Mouse (Mus musculus): ENCODE data around the gene Cdkn1a.

Cdkn1a gene

DNA sequence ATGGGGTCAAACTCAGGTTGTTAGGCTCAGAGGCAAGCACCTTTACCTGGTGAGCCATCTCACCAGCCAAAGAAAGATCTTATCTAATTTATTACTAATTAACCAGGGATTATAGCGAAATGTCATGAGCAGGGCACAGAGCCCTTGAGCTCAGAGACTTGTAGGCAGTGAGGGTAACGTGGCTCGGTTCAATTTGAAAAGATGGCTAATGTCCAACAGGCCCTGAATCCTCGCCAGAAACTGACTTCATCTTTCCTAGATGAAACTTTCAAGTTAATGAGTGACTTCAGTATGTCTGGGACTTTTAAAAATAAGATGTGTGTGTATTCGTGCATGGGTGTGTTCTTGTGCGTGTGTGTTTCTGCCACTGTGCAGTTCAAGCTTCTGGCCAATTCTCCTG, 32.0 kb downstream of the Cdkn1a start:
- peak; percentile 91 for DNase-seq

DNA sequence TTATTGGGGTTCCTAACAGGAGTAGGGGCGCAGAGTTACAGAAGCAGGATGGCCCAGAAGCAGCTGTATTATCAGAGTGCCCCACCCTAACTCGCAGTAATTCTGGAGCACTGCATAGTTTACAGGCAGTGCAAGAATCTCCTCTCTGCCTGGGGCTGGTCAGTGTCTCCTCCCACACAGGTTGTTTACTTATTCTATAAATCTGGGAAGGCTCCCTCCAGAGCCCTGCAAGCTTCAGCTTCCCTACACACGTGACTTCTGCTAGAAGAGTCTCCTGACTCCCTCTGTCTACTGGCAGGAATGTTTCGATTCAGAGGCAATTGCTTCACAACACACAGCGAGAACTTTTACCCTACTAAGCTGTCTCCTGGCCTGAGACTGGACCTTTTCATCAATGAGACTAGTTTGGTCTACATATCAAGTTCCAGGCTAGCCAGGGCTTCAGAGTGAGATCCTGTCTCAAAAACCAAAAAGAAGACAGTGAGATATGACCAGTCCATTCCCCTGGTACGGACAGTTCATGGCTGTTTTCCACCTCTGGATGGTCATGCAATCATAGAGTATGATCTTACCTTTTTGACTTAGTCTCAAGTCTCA, 32.9 kb downstream of the Cdkn1a start:
- DNase-seq, result peak; percentile 40

DNA sequence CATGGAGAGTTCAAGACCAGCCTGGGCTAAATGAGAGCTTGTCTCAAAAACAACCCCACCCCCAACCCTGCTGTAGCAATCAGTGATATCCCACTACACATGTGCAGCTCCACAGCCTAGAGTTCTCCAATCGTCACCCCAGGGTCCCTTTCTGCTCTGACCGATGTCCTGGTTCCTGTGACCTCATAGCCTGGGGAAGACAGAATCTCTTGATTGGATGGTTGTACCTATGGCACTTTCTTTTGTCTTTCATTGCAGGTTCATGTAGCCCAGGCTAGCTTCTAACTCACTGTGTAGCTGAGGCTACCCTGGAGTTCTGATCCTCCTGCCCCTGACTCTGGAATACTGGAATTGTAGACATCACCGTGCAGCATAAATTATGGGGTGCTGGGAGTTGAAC, 35.8 kb downstream of the Cdkn1a start:
- no peak for DNase-seq

DNA sequence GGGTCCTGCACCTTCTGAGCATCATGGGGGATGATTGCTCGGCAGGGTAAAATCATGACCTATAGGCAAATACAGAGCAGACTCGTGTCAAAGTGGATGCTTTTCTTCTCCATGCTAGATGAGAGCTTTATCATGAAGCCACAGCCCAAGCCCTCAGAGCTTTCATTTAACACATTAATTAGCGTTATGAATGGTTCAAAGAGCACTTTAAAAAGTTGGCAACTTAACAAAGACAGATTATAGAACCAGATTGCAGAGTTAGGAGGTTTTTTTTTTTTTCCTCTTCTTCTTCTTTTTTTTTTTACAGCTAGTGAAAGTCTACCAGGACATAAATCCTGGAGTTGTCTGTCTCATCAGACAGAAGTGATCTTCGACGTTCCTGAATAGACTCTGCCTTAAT, 38.6 kb downstream of the Cdkn1a start:
- DNase-seq, result no peak

DNA sequence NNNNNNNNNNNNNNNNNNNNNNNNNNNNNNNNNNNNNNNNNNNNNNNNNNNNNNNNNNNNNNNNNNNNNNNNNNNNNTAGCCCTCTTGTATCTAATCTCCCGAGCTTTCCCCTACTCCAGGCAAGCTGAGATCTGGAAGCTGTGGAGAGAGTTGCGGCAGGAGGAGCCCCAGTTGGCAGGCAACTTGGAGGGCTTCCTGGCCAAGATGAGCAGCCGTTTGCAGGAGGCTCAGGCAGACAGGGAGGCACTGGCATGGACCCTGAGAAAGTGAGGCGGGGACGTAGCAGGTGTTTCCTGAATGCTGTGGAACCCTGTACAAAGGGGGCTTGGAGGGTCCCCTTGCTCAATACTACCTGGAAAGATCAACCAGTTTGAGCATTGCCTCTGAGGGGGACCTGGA, 44.3 kb downstream of the Cdkn1a start:
- DNase-seq, result no peak

DNA sequence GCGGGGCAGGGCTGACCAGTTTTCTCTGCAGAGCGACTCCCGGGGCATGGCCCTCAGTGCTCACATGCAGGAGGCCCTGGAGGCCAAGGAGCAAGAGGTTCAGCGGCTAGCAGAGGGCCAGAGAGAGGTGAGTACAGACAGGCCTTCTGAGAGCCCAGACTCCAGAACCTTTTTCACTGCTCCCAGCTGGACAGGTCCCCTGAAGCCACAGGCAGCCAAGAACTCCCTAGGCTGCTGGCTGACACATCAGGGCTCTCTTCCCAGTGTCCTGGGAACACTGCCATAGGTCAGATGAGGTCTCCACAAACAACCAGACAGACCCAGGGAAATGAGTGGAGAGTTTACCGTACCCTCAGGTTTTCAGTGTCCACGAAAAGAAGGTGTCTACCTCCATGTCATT, 45.5 kb downstream of the Cdkn1a start:
- peak; percentile 75 for DNase-seq

DNA sequence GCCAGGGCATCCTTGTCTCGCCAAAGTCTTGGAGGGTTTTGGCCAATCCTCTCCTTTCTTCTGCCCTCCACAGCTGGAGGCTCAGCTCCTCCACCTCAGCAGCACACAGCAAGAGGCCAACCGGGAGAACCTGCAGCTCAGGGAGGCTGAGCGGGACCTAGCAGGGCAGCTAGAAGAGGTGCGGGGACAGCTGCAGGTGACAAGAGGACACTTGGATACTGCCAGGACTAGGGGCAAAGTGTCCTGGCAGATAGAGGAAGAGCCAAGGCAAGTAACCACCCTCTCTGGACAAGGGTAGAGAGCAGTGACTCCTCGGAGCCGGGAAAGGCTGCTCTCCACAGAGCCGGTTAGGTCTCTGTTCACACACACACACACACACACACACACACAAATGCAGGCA, 47.1 kb downstream of the Cdkn1a start:
- DNase-seq, result no peak

DNA sequence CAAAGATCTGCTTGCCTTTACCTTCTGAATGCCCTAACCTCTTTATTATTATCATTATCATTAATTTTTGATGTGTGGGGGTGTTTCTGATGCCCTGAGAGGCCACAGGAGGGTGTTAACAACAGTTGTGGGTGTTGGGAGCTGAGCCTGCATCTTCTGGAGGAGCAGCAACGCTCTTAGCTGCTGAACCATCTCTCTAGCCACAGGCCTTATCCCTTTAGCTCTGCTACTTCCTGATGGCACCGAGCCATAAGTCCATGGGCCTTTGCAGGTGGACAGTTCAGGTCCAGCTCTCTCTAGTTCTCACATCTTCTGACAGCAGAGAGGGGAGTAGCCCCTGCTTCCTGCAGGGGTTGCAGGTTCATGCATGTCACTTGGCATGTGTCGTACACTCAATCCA, 50.8 kb downstream of the Cdkn1a start:
- no peak for DNase-seq

DNA sequence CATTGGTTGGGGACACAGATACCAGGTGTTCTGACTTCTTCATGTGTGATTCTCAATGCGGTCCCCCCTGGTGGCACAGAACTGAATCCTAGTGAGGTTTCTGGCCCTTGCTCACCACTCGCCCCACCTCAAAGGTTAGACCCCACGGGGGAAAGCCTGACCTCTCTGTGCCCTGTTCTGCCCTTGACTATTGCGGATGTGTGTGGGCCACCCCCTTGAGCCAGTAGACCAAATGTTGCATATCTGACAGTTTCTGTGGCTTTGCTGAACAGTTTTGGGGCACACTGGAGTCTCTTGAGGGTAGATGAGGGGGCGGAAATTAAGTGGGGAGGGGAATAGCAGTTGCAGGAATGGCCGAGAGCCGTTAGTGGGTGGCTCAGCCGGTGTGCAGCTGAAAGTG, 52.5 kb downstream of the Cdkn1a start:
- no peak for DNase-seq

DNA sequence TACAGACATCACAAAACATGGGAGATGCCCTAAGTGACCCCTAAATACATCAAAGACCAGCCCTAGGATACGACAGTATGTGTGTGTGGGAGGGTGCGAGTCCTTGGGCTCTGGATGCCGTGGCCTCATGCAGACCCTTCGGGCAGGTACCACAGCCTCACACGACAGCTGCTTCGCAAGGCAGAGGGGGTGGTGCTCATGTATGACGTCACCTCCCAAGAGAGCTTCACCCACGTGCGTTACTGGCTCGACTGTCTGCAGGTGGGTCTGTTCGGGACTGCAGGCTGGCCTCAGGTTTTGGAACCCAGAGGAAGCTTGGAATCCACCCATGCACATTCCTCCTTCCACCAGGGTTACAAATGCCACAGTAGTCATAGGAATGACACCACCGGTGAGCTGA, 54.3 kb downstream of the Cdkn1a start:
- no peak for DNase-seq

DNA sequence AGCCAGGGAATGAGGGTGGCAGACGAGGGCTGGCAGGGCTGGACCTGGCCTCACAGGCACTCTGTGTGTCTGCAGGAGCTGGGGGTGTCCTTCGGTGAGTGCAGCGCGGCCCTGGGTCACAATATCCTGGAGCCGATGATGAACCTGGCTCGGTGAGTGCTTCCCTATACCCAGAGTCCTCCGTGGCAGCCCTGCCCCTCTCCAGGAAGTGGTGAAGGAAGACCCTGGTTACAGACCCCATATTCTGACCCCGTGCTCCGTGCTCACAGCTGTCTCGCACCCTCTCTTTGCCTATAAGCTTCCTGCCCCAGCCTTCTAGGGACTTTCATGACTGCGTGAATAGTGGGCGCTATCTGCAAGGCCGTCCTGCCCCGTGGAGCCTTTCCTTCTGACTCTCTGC, 56.5 kb downstream of the Cdkn1a start:
- no peak for DNase-seq

DNA sequence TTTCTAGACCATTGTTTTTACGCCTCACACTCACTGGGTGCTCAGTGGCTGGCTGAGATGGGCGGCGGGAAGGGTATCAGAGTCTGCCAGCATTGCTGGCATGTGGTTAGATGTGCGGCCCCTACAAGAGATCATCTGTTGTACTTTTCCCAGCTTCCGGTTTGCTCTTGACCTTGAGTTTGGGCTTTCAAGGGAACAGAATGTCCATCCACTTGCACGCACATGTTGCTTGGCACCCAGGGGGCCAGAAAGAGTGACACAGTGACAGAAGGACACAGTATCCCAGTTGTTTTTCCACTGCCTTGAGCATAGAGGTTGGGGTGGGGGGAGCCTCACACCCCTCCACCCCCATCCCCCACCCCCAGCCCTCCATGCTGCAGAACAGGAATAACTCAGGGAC, 57.0 kb downstream of the Cdkn1a start:
- DNase-seq, result no peak

DNA sequence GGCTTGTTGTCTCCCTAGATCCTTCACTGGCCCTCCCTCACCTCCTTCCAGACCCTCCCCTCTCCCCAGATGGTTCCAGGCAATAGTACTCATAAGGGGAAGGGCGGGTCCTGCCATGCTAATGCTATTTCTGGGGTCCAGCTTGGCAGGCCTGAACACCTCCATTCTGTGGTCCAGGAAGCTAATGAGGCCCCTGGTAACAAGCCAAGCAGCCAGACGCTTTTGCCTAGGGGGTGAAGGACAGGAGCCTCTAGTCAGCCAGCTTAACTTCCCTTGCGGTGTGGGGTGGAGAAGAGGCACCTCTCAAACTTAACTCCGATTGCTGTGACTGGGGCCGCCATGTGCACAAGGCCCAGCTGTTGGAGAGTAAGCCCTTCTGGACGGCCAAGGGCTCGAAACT, 59.0 kb downstream of the Cdkn1a start:
- DNase-seq, result no peak

Data from kidney, adult 11 months (tissue).